Mouse (Mus musculus): ENCODE results near the gene Tap2. TPM values are rescaled to one million over a fixed set of nuclear protein-coding genes. Genes with fewer than 3 reads are reported as not detected.
"Not testable (repeated sequence)": the region's sequence is repeated elsewhere in the genome, so short reads cannot be mapped to it uniquely, and the experiment has no call there.

Gene Tap2
- polyA plus RNA-seq, 2 experiments, result 2.9 to 3.1 TPM

- no peaks in the 10 kb centered on the region for H3K4me1 ChIP-seq (replicated peaks; ENCODE audit: control insufficient read depth in 2 of 2, insufficient read depth in 2 of 2, low read length in 1 of 2)
- WGBS (ENCODE audit: insufficient replicate concordance), result 80% methylated on average over 8 of the region's 8 CpGs
- TF ChIP-seq CTCF (IDR thresholded peaks at IDR 0.05; ENCODE audit: low read depth) (no peak), EP300 (IDR thresholded peaks at IDR 0.05; ENCODE audit: low read depth) (no peak)
- no peak overlapping the region for H3K9ac ChIP-seq (replicated peaks)
- H3K4me2 ChIP-seq (ENCODE audit: low read depth), result no peak overlapping the region
- no peaks in the 10 kb centered on the region for H3K27me3 ChIP-seq (ENCODE audit: control insufficient read depth, insufficient read depth, low read length)
- H3K36me3 ChIP-seq (replicated peaks; ENCODE audit: control insufficient read depth, insufficient read depth, low read depth), result no peaks in the 10 kb centered on the region
- no peak overlapping the region for H3K27ac ChIP-seq
- H3K4me3 ChIP-seq (ENCODE audit: insufficient read depth in 1 of 2, low read depth in 2 of 2, low read length in 2 of 2), result no peak overlapping the region
- DNase-seq (ENCODE audit: low read depth in 3 of 3, low spot score in 3 of 3) (no peak), ATAC-seq (ENCODE audit: insufficient read depth) (no peak)
- H3K9me3 ChIP-seq (ENCODE audit: control insufficient read depth, low read length), result no peaks in the 10 kb centered on the region
These were observed 22.1 kb downstream of the Tap2 start for GRCm38 (mm10) chr17:34225426-34225825.

- H3K27me3 ChIP-seq (ENCODE audit: control insufficient read depth, insufficient read depth, low read length); H3K4me3 ChIP-seq (ENCODE audit: insufficient read depth in 1 of 2, low read depth in 2 of 2, low read length in 2 of 2); H3K4me2 ChIP-seq (ENCODE audit: low read depth); DNase-seq (ENCODE audit: low read depth in 3 of 3, low spot score in 3 of 3); H3K9me3 ChIP-seq (ENCODE audit: control insufficient read depth, low read length); H3K27ac ChIP-seq; H3K36me3 ChIP-seq (replicated peaks; ENCODE audit: control insufficient read depth, insufficient read depth, low read depth); H3K4me1 ChIP-seq (replicated peaks; ENCODE audit: control insufficient read depth in 2 of 2, insufficient read depth in 2 of 2, low read length in 1 of 2); ATAC-seq (ENCODE audit: insufficient read depth); H3K9ac ChIP-seq (replicated peaks): not testable (repeated sequence)
- 86% methylated on average over 12 of the region's 23 CpGs for WGBS (ENCODE audit: insufficient replicate concordance)
These were observed 22.6 kb downstream of the Tap2 start for GRCm38 (mm10) chr17:34225911-34226310.

GRCm38 (mm10) chr17:34230971-34231370 lies 27.6 kb downstream of the Tap2 start:
- H3K4me3 ChIP-seq (ENCODE audit: insufficient read depth in 1 of 2, low read depth in 2 of 2, low read length in 2 of 2); H3K27ac ChIP-seq; H3K36me3 ChIP-seq (replicated peaks; ENCODE audit: control insufficient read depth, insufficient read depth, low read depth); H3K9ac ChIP-seq (replicated peaks); H3K27me3 ChIP-seq (ENCODE audit: control insufficient read depth, insufficient read depth, low read length); H3K4me2 ChIP-seq (ENCODE audit: low read depth); H3K4me1 ChIP-seq (replicated peaks; ENCODE audit: control insufficient read depth in 2 of 2, insufficient read depth in 2 of 2, low read length in 1 of 2); DNase-seq (ENCODE audit: low read depth in 3 of 3, low spot score in 3 of 3); ATAC-seq (ENCODE audit: insufficient read depth); H3K9me3 ChIP-seq (ENCODE audit: control insufficient read depth, low read length): not testable (repeated sequence)
- 83% methylated on average over 5 of the region's 9 CpGs for WGBS (ENCODE audit: insufficient replicate concordance)

GRCm38 (mm10) chr17:34232021-34232420 lies 28.7 kb downstream of the Tap2 start:
- WGBS (ENCODE audit: insufficient replicate concordance), result 64% methylated on average over 6 of the region's 7 CpGs

GRCm38 (mm10) chr17:34234926-34235325 lies 31.6 kb downstream of the Tap2 start:
- 27% methylated on average over 9 of the region's 9 CpGs for WGBS (ENCODE audit: insufficient replicate concordance)
- Histone ChIP-seq H3K27me3 (ENCODE audit: control insufficient read depth, insufficient read depth, low read length) (no peaks in the 10 kb centered on the region), H3K9me3 (ENCODE audit: control insufficient read depth, low read length) (no peaks in the 10 kb centered on the region), H3K4me2 (ENCODE audit: low read depth) (no peak overlapping the region), H3K4me3 (ENCODE audit: insufficient read depth in 1 of 2, low read depth in 2 of 2, low read length in 2 of 2) (no peak overlapping the region), H3K36me3 (replicated peaks; ENCODE audit: control insufficient read depth, insufficient read depth, low read depth) (no peaks in the 10 kb centered on the region), H3K27ac (no peak overlapping the region), H3K4me1 (replicated peaks; ENCODE audit: control insufficient read depth in 2 of 2, insufficient read depth in 2 of 2, low read length in 1 of 2) (no peaks in the 10 kb centered on the region), H3K9ac (replicated peaks) (no peak overlapping the region)
- ATAC-seq (ENCODE audit: insufficient read depth) (peak; percentile 45; the same call in 1 of the 2 replicates), DNase-seq (ENCODE audit: low read depth in 3 of 3, low spot score in 3 of 3) (peak in 2 of 3 experiments; percentile 26 to 33)
- TF ChIP-seq CTCF (IDR thresholded peaks at IDR 0.05; ENCODE audit: low read depth), result peak; percentile 90
- no peak for TF ChIP-seq EP300 (IDR thresholded peaks at IDR 0.05; ENCODE audit: low read depth)

More at GRCm38 (mm10) chr17:34232021-34232420, 28.7 kb downstream of the Tap2 start:
- DNase-seq (ENCODE audit: low read depth in 3 of 3, low spot score in 3 of 3); H3K9ac ChIP-seq (replicated peaks); H3K4me3 ChIP-seq (ENCODE audit: insufficient read depth in 1 of 2, low read depth in 2 of 2, low read length in 2 of 2); H3K27ac ChIP-seq; H3K4me2 ChIP-seq (ENCODE audit: low read depth); H3K4me1 ChIP-seq (replicated peaks; ENCODE audit: control insufficient read depth in 2 of 2, insufficient read depth in 2 of 2, low read length in 1 of 2); H3K36me3 ChIP-seq (replicated peaks; ENCODE audit: control insufficient read depth, insufficient read depth, low read depth); H3K27me3 ChIP-seq (ENCODE audit: control insufficient read depth, insufficient read depth, low read length); H3K9me3 ChIP-seq (ENCODE audit: control insufficient read depth, low read length); ATAC-seq (ENCODE audit: insufficient read depth): not testable (repeated sequence)

GRCm38 (mm10) chr17:34236691-34237090 lies 33.4 kb downstream of the Tap2 start:
- Histone ChIP-seq H3K4me3 (ENCODE audit: insufficient read depth in 1 of 2, low read depth in 2 of 2, low read length in 2 of 2) (no peak overlapping the region), H3K9ac (replicated peaks) (no peak overlapping the region), H3K27me3 (ENCODE audit: control insufficient read depth, insufficient read depth, low read length) (no peaks in the 10 kb centered on the region), H3K27ac (no peak overlapping the region), H3K4me2 (ENCODE audit: low read depth) (no peak overlapping the region), H3K9me3 (ENCODE audit: control insufficient read depth, low read length) (no peaks in the 10 kb centered on the region), H3K36me3 (replicated peaks; ENCODE audit: control insufficient read depth, insufficient read depth, low read depth) (no peaks in the 10 kb centered on the region), H3K4me1 (replicated peaks; ENCODE audit: control insufficient read depth in 2 of 2, insufficient read depth in 2 of 2, low read length in 1 of 2) (no peaks in the 10 kb centered on the region)
- 61% methylated on average over 5 of the region's 5 CpGs for WGBS (ENCODE audit: insufficient replicate concordance)
- no peak for TF ChIP-seq EP300 (IDR thresholded peaks at IDR 0.05; ENCODE audit: low read depth)
- TF ChIP-seq CTCF (IDR thresholded peaks at IDR 0.05; ENCODE audit: low read depth), result no peak
- ATAC-seq (ENCODE audit: insufficient read depth) (no peak), DNase-seq (ENCODE audit: low read depth in 3 of 3, low spot score in 3 of 3) (no peak)

All from liver, embryonic 14.5 days (tissue).